Mouse (Mus musculus) liver, postnatal 0 days (tissue): ENCODE measurements around the gene Wwc1. TPM values are rescaled to one million over a fixed set of nuclear protein-coding genes. Genes with fewer than 3 reads are reported as not detected.

ENCODE experiments used
- ATAC-seq: fragments of 200-750 bp; cut with Nextera tagmentation; 2 replicates; pipeline ENCODE4 v1.8.0; 2017; ENCODE audit warnings: mild to moderate bottlenecking, moderate library complexity
- DNase-seq: peaks from one replicate; pipeline ENCODE4 v3.0.0-alpha.2; 2016
- H3K27ac ChIP-seq: fragments of 300-500 bp; sonication (generic); 2 replicates; pipeline ENCODE4 v1.5.1; 2014; ENCODE audit warnings: antibody characterized with exemption, moderate library complexity, mild to moderate bottlenecking, low read depth
- H3K27me3 ChIP-seq: fragments of 300-500 bp; sonication (generic); 2 replicates; pipeline ENCODE4 v1.6.1; 2014; ENCODE audit warnings: low read length, control low read depth, mixed read lengths; ENCODE audit not compliant: insufficient read depth
- H3K36me3 ChIP-seq: fragments of 300-500 bp; sonication (generic); replicated peaks from 2 replicates; pipeline ENCODE4 v1.6.1; 2014; ENCODE audit warnings: mild to moderate bottlenecking, control low read depth, low read length, moderate library complexity, mixed read lengths; ENCODE audit not compliant: insufficient read depth
- H3K4me1 ChIP-seq: fragments of 300-500 bp; sonication (generic); 2 replicates; pipeline ENCODE4 v1.6.1; 2014; ENCODE audit warnings: antibody characterized with exemption, mild to moderate bottlenecking, control low read depth; ENCODE audit not compliant: insufficient read depth
- H3K4me2 ChIP-seq: fragments of 300-500 bp; sonication (generic); 2 replicates; pipeline ENCODE4 v1.6.1; 2014; ENCODE audit warnings: low read depth, mild to moderate bottlenecking, low read length, moderate library complexity, mixed read lengths
- H3K4me3 ChIP-seq: fragments of 300-500 bp; sonication (generic); 2 replicates; pipeline ENCODE4 v1.5.1; 2014; ENCODE audit warnings: low read depth, low read length
- H3K9ac ChIP-seq: fragments of 300-500 bp; sonication (generic); replicated peaks from 2 replicates; pipeline ENCODE4 v1.6.1; 2014; ENCODE audit warnings: mild to moderate bottlenecking, moderate library complexity
- H3K9me3 ChIP-seq: fragments of 300-500 bp; sonication (generic); 2 replicates; pipeline ENCODE4 v1.6.1; 2016; ENCODE audit warnings: mild to moderate bottlenecking, control low read depth, low read length, mixed read lengths
- CTCF ChIP-seq: sonication (generic); IDR thresholded peaks from 2 replicates; pipeline ENCODE4 v1.5.1; 2016; ENCODE audit warnings: antibody characterized with exemption, low read depth
- EP300 ChIP-seq: IDR thresholded peaks from 2 replicates; pipeline ENCODE4 v1.6.1; 2016; ENCODE audit warnings: antibody characterized with exemption, low read depth, mild to moderate bottlenecking
- WGBS: fragments of 180-500 bp; shearing (Covaris S2); extraction: QIAGEN DNeasy Blood & Tissue Kit; methylation state at CpG from one replicate; pipeline ENCODE4 v1.1.7; 2014; ENCODE audit not compliant: insufficient replicate concordance; 5-methylcytosine and 5-hydroxymethylcytosine counted together
- polyA plus RNA-seq: library from polyadenylated mRNA; unstranded; fragments of >200 nt; fragmentation: Nextera tagmentation; extraction: Ambion mirVana; gene quantifications from 2 replicates; pipeline ENCODE4 v1.2.1, GENCODE M21; 2015

Gene Wwc1
- polyA plus RNA-seq, 1 experiment from 2014 or later = 6.3 TPM

DNA sequence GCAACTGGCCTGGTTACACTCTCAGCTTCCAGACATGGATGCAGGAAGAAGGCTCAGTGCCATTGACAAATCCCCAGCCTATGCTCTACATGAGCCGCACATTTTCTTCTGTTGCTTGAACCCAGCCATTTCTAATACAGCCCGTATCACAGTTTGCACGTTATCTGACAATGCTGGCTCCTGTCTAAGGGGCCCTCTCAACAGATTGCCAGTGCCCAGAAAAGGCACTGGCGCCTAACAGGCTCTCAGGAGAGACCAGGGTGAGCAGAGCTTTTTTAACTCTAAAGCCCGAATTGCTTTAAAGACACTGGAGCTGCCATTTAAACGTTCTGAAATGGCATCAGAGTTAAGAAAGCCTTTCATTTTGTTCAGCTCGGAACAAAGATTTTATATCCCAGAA, 114.2 kb downstream of the Wwc1 start:
- Histone ChIP-seq H3K9ac (no peak overlapping the region), H3K36me3 (peaks cover 6% of the 10 kb centered on the region; the same call in 1 of the 2 replicates), H3K27me3 (no peaks in the 10 kb centered on the region), H3K27ac (no peak overlapping the region), H3K4me3 (no peak overlapping the region), H3K9me3 (no peaks in the 10 kb centered on the region), H3K4me2 (no peak overlapping the region), H3K4me1 (no peaks in the 10 kb centered on the region)
- 63% methylated on average over 7 of the region's 7 CpGs for WGBS
- TF ChIP-seq CTCF = no peak
- TF ChIP-seq EP300 = no peak
- DNase-seq (no peak), ATAC-seq (no peak)

DNA sequence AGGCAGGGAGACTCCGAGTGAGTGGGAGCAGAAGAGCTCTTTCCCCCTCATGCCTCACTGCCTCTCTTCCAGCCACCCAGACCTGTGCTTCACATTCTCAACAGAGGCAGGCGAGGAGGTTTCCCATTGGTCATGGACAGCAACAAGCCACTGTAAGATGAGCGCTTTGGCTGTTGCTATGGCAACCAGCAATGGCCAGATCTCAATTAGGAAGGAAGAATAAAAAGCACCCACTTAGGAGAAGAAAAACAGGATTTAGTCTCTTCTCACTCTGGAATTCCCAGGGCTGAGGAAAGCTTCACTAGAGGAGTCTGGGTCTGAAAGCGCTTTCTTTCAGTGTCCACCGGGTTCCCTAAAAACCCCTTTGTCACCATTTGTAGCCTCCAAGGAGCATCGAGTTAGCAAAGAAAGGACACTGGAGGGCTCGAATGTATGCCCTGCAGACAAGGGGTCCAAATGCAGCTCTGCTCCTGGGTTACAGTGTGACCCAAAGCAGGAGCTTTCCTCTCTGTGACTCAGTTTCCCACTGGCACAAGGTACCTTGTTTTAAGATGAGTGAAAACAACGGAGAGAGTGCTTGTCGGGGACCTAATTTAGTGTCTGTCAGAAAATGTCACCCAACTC, 115.2 kb downstream of the Wwc1 start:
- no peaks in the 10 kb centered on the region for H3K9me3 ChIP-seq
- no peak for TF ChIP-seq EP300
- no peak for TF ChIP-seq CTCF
- H3K4me1 ChIP-seq = no peaks in the 10 kb centered on the region
- H3K27ac ChIP-seq = no peak overlapping the region
- ATAC-seq = no peak
- WGBS = 53% methylated on average over 9 of the region's 9 CpGs
- H3K4me2 ChIP-seq = no peak overlapping the region
- H3K36me3 ChIP-seq = peaks cover 3% of the 10 kb centered on the region; the same call in 1 of the 2 replicates
- DNase-seq = no peak
- no peak overlapping the region for H3K4me3 ChIP-seq
- no peak overlapping the region for H3K9ac ChIP-seq
- no peaks in the 10 kb centered on the region for H3K27me3 ChIP-seq

DNA sequence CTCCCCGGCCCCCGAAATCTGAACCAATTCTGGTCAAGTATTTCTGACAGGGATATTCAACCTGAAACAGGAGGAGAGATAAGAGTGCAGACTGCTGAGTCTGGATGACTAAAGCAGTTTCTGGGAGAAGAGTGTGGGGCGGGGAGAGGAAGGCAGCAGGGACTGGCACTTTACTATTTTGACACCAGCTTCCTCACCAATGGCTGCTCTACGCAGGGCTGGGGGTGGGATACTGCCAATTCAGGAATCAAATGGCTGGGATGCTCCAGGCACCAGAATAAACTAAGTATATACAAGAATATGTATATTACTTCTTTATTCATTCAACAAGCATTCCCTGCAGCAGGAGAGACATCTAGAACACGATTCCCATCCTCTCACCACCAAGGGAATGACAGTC, 116.7 kb downstream of the Wwc1 start:
- TF ChIP-seq CTCF = no peak
- TF ChIP-seq EP300 = no peak
- no peaks in the 10 kb centered on the region for H3K9me3 ChIP-seq
- H3K4me1 ChIP-seq = no peaks in the 10 kb centered on the region
- 70% methylated on average over 5 of the region's 5 CpGs for WGBS
- no peak overlapping the region for H3K27ac ChIP-seq
- 0 out of 2 replicates have a peak, but pooled peaks cover 3% of the 10 kb centered on the region for H3K36me3 ChIP-seq
- no peaks in the 10 kb centered on the region for H3K27me3 ChIP-seq
- H3K4me3 ChIP-seq = no peak overlapping the region
- ATAC-seq (no peak), DNase-seq (no peak)
- H3K4me2 ChIP-seq = no peak overlapping the region
- no peak overlapping the region for H3K9ac ChIP-seq

DNA sequence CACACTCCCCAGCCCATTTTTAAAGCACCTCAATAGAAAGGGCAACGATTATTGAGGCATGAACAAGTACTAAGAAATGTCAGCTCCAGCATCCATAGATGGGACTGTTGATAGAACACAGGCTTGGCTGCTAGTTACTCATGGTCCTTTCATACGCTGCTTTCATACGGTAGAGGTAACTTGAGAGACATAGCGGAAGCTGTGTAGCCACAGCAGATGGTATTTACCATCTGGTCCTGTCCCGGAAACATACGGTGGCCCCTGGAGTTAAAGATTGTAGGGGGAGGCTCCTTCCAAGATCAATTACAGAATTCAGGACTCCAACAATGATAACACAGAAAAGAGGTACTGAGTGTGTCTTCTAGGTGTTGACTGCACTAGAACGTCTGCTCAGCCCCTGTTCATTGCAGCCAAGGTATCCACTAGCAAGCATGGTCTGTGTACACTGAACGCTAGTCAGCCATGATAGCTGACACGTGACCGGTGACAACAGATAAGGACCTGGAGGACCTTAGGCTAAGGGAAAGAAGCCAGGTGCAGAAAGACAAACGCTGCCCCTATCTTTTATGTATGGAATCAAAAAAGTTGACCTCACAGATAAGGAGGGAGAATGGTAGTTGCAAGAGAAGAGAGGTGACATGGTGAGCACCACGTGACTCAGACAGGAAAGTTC, 122.8 kb downstream of the Wwc1 start:
- no peak for TF ChIP-seq CTCF
- TF ChIP-seq EP300 = no peak
- peaks cover 9% of the 10 kb centered on the region for H3K36me3 ChIP-seq

DNA sequence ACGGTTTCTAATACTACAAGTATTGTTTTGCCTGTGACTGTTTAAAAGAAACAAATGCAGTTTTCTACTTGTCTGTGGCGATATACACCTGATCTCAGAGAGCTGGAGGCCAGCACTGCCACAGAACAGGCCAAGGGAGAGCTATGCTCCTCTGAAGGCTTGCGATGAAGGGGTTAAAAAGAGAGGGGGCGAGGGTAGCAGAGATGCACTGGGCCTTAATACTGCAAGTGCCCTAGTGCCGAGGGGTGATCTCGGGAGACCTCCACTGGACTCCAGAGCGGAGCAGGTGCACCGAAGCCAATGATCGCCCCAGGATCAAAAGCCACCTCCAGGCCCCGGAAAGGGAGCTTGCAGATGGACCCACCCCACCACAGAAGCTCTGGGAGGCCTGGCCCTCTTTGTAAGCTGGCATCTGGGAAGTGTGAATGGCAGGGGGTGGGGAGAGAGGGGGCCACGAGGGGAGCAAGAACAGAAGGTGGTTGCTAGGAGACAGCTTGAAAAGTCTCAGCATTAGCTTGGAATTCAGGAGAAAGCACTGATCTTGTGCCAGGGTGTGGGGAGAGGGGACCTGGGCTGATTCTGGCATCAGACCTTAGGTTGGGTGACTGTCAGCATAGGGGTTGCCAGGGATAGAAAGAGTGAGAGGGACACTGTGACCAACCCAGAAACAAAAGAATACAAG, 123.8 kb downstream of the Wwc1 start:
- peaks cover 14% of the 10 kb centered on the region for H3K36me3 ChIP-seq
- no peaks in the 10 kb centered on the region for H3K27me3 ChIP-seq
- H3K4me3 ChIP-seq = no peak overlapping the region
- TF ChIP-seq EP300 (no peak), CTCF (no peak)
- H3K27ac ChIP-seq = no peak overlapping the region
- H3K9me3 ChIP-seq = no peaks in the 10 kb centered on the region
- ATAC-seq (no peak), DNase-seq (no peak)
- no peak overlapping the region for H3K9ac ChIP-seq
- no peaks in the 10 kb centered on the region for H3K4me1 ChIP-seq
- no peak overlapping the region for H3K4me2 ChIP-seq
- WGBS = 67% methylated on average over 11 of the region's 11 CpGs

More for the DNA sequence above, 122.8 kb downstream of the Wwc1 start:
- Histone ChIP-seq H3K27me3 (no peaks in the 10 kb centered on the region), H3K27ac (no peak overlapping the region), H3K4me3 (no peak overlapping the region), H3K4me2 (no peak overlapping the region), H3K9ac (no peak overlapping the region), H3K4me1 (no peaks in the 10 kb centered on the region), H3K9me3 (no peaks in the 10 kb centered on the region)
- WGBS = 65% methylated on average over 12 of the region's 12 CpGs
- ATAC-seq (no peak), DNase-seq (no peak)

DNA sequence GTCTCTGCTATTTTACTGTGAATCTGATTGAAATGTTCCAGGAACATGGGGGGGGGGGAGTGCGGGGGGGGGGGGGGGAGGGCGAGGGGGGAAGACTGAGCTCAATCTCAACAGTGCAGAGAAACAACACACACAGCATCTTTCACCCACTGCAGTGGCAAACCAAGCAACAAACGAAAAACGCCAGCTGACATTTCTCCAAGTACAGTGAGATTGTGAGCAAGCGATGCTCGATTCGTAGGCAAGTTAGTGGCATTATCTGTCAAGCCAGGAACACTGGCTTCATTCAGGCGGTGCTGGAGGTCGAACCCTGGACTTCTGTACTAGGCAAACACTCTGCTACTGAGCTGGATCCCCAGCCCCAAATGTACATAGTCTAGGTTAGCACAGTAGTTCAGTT, 124.8 kb downstream of the Wwc1 start:
- H3K4me2 ChIP-seq = no peak overlapping the region
- 71% methylated on average over 7 of the region's 9 CpGs for WGBS
- H3K9me3 ChIP-seq = no peaks in the 10 kb centered on the region
- H3K4me3 ChIP-seq = no peak overlapping the region
- no peak overlapping the region for H3K9ac ChIP-seq
- H3K27me3 ChIP-seq = no peaks in the 10 kb centered on the region
- TF ChIP-seq EP300 (no peak), CTCF (no peak)
- peaks cover 14% of the 10 kb centered on the region for H3K36me3 ChIP-seq
- DNase-seq (no peak), ATAC-seq (no peak)
- H3K4me1 ChIP-seq = no peaks in the 10 kb centered on the region
- no peak overlapping the region for H3K27ac ChIP-seq
